Mouse (Mus musculus) ES-Bruce4 (cell line): ENCODE data around the gene Olfr1289. TPM values are rescaled to one million over a fixed set of nuclear protein-coding genes. Genes with fewer than 3 reads are reported as not detected.

Source experiments
- H3K27ac ChIP-seq: 2 replicates; pipeline ENCODE4 v1.5.1; 2012; ENCODE audit warnings: low read length, inconsistent platforms; ENCODE audit not compliant: insufficient read depth
- H3K27me3 ChIP-seq: 2 replicates; pipeline ENCODE4 v1.6.1; 2012; ENCODE audit warnings: mild to moderate bottlenecking, low read length, inconsistent platforms; ENCODE audit not compliant: control insufficient read depth, poor library complexity, insufficient read depth, severe bottlenecking
- H3K36me3 ChIP-seq: 2 replicates; pipeline ENCODE4 v1.6.1; 2012; ENCODE audit warnings: inconsistent platforms, mild to moderate bottlenecking, low read length, moderate library complexity; ENCODE audit not compliant: control insufficient read depth, poor library complexity, insufficient read depth, severe bottlenecking
- H3K4me1 ChIP-seq: one replicate; pipeline ENCODE4 v1.8.1; 2011; ENCODE audit warnings: low read length; ENCODE audit not compliant: control insufficient read depth, insufficient read depth
- H3K4me3 ChIP-seq: 2 replicates; pipeline ENCODE4 v1.5.1; 2011; ENCODE audit warnings: low read depth, mild to moderate bottlenecking, low read length
- H3K9ac ChIP-seq: 2 replicates; pipeline ENCODE4 v1.6.1; 2012; ENCODE audit warnings: low read depth, mild to moderate bottlenecking, inconsistent platforms; ENCODE audit not compliant: poor library complexity, severe bottlenecking
- H3K9me3 ChIP-seq: replicated peaks from 2 replicates; pipeline ENCODE4 v1.6.1; 2012; ENCODE audit warnings: mild to moderate bottlenecking, low read length, inconsistent platforms; ENCODE audit not compliant: control insufficient read depth, poor library complexity, insufficient read depth, severe bottlenecking
- CTCF ChIP-seq: IDR thresholded peaks from one replicate; pipeline ENCODE4 v1.8.1; 2011; ENCODE audit warnings: low read depth, low read length
- polyA plus RNA-seq: library from polyadenylated mRNA; stranded (reverse); fragments of >200 nt; gene quantifications from 2 replicates; pipeline ENCODE4 v1.2.4, GENCODE M21; 2011; ENCODE audit warnings: low read depth; ENCODE audit not compliant: missing spikeins, insufficient read depth, insufficient read length

The Olfr1289 gene
- polyA plus RNA-seq, 1 experiment: not detected

DNA sequence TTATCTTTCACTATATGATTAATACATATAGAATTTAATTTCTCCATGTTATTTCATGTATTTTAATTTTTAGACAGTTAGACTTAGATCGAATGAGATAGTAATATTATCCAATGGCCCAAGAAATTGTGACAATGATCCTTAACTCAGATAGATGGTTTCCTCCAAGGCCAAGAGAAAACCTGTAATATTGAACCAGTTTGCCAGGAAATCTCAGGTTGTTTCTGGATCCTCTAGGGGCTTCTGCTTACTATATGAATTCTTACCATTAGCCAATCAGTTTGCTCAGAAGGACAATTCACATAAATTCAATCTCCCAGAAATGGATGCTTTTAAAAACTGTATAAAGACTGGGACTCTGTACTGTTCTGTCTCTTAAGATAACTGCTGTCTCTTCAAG lies 44.3 kb downstream of the Olfr1289 start, which contains the start of gene Olfr1293-ps:
Olfr1293-ps (plus strand) TSS at position 301 of the 400 bp plus-strand sequence.
- peaks cover 1% of the 10 kb centered on the region; the same call in 1 of the 2 replicates for H3K9me3 ChIP-seq
- H3K36me3 ChIP-seq: no peaks in the 10 kb centered on the region
- no peak within 1 kb of the TSS for H3K9ac ChIP-seq
- no peak within 1 kb of the TSS for H3K4me3 ChIP-seq
- H3K4me1 ChIP-seq: no peaks in the 10 kb centered on the region
- H3K27ac ChIP-seq: no peak within 1 kb of the TSS
- no peaks in the 10 kb centered on the region for H3K27me3 ChIP-seq
- TF ChIP-seq CTCF: no peak

Other genes starting within 250 kb of the Olfr1289 start
- gene Olfr1275, start 245.5 kb upstream of the Olfr1289 start, polyA plus RNA-seq: not detected in 2 replicates
- gene Olfr1276, start 226.3 kb upstream of the Olfr1289 start, polyA plus RNA-seq: not detected in 2 replicates
- not detected in 2 replicates for gene Olfr1277, start 206.7 kb upstream of the Olfr1289 start, polyA plus RNA-seq
- not detected in 2 replicates for gene Olfr1278, start 190.7 kb upstream of the Olfr1289 start, polyA plus RNA-seq
- not detected in 2 replicates for gene Olfr1279, start 180.2 kb upstream of the Olfr1289 start, polyA plus RNA-seq
- gene Olfr1280, start 166.8 kb upstream of the Olfr1289 start, polyA plus RNA-seq: not detected in 2 replicates
- not detected in 2 replicates for gene Olfr1281, start 154.3 kb upstream of the Olfr1289 start, polyA plus RNA-seq
- not detected in 2 replicates for gene Olfr1282, start 144.7 kb upstream of the Olfr1289 start, polyA plus RNA-seq
- gene Olfr1283, start 114.0 kb upstream of the Olfr1289 start, polyA plus RNA-seq: not detected in 2 replicates
- gene Olfr1284, start 105.3 kb upstream of the Olfr1289 start, polyA plus RNA-seq: not detected in 2 replicates
- not detected in 2 replicates for gene Olfr1286, start 57.7 kb upstream of the Olfr1289 start, polyA plus RNA-seq
- gene Olfr1287, start 31.7 kb upstream of the Olfr1289 start, polyA plus RNA-seq: not detected in 2 replicates
- not detected in 2 replicates for gene Olfr1288, start 6.7 kb upstream of the Olfr1289 start, polyA plus RNA-seq
- not detected in 2 replicates for gene Olfr1290, start 13.0 kb downstream of the Olfr1289 start, polyA plus RNA-seq
- not detected in 2 replicates for gene Olfr1291-ps1, start 16.4 kb downstream of the Olfr1289 start, polyA plus RNA-seq
- gene Olfr1293-ps, start 44.4 kb downstream of the Olfr1289 start, polyA plus RNA-seq: not detected in 2 replicates
- not detected in 2 replicates for gene Olfr1294, start 59.5 kb downstream of the Olfr1289 start, polyA plus RNA-seq
- not detected in 2 replicates for gene Olfr1295, start 88.9 kb downstream of the Olfr1289 start, polyA plus RNA-seq
- not detected in 2 replicates for gene Olfr1297, start 145.7 kb downstream of the Olfr1289 start, polyA plus RNA-seq
- gene Olfr1298, start 168.4 kb downstream of the Olfr1289 start, polyA plus RNA-seq: not detected in 2 replicates
- gene Olfr1299, start 180.6 kb downstream of the Olfr1289 start, polyA plus RNA-seq: not detected in 2 replicates